Mouse (Mus musculus) embryo, embryonic 10.5 days (tissue): Measurements from ENCODE around the gene Stab2.
A peak's percentile ranks its signal among the peaks of the same experiment; 100 is the strongest.

Experiments
- DNase-seq: peaks from one replicate; pipeline ENCODE4 v3.0.0-alpha.2; 2015; ENCODE audit warnings: low spot score

The Stab2 gene

DNA sequence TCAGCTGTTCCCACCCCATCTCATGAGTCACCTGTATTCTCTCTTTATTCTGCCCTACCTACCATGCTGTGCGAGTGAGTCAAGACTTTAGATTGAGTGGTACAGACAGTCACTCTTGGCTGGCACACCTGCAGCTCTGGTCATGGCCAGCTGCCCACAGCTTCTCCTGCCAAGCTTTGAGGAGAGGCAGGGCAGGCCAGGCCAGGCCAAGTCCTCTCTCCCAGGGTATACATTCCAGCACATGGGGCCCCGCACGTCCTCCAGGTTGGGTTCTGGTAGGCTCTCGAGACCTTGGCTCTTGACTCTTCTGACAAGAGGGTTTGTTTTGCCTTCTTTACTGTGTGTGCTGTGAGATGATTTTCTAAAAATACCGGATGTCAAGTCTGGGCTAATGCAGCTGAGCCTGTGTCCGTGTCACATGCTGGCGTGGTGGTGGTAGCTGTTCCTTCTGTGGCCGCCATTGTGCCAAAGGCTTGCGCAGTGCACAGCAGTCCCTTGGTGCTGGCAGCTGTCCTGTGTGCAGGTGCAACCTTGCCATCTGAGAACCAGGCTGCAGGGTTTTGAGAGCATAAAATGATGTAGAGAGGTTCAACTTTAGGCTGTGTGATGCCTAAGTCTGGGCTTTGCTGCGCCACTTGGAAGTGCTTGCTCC is 181.8 kb downstream of the Stab2 start:
- no peak for DNase-seq

DNA sequence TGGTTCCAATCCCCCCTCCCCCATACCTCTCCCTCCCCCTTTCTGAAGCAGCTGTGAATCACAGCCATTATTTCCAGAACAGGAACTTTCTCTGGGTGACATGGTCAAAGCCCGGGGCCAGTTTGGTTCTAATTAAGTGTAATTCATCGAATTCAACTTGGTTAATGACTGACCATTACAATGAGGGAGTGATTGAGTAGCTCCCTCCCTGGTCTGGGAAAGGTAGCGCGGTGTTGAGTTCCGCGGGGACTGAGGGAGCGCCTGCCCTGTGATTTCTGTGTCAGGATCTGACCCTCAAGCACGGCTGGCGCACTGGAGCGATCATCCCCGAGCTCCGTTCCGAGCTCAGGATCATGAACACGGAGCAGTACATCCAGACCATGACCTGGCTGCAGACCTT is 183.0 kb downstream of the Stab2 start:
- peak; percentile 43 for DNase-seq

DNA sequence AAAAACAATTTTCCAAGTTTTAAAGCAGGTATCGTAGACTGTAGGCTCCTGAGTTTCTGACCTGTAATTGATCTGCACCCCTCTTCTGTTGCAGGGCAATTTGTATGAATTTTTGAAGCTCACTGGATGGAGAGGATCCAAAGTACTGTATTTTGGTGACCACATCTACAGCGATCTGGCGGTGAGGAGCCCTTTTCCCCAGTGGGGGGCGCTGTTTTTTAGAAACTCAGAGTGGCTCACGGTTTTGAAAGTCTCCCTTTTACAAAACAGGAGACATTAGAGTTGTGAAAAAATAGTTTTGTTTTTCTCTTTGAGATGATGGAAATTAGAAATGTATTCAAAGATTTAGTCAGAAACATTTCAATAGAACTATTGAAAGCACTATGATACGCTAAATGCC is 183.7 kb downstream of the Stab2 start:
- no peak for DNase-seq

DNA sequence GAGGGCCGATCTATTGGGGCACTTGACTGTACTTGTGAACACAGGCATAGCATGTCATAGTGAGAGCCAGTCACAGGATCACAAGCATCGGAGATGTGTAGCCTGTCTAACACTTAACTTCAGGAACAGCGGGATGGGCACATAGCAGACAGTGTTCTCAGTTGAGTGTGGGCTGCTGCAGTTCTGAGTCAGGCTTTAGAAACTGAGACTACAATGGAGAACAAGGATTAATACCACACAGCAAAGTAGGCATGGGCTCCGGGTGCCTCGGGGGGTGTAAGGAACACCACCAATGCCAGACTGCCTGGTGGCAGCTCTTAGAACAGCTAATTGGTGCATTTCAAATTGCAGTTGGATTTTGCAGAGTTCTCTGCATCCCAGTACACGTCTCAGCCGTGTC is 186.8 kb downstream of the Stab2 start:
- DNase-seq, result no peak

DNA sequence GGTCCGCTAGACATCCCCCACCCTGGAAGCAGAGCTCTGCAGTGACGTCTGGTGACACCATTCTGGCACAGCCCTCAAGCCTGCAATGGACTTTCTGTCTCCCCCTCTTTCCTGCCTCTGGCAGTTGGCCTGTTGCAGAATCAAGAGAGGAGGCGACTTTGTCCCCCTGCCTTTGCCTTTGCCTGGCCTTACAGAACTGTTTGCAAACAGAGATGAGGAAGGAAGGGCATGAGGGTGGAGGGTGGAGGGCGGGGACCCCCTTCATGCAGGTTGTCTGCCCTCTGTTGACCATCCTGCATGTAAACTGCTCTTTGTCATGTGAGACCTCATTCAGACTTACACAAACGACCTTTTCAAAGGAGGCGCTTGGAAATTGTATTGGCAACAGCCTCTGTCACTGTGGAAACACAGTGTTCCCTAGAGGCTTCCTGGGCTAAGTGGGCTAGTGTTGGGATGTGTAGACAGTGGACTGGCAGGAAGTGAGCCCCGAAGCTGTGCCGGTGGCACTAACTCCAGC is 188.1 kb downstream of the Stab2 start:
- DNase-seq, result peak; percentile 64

DNA sequence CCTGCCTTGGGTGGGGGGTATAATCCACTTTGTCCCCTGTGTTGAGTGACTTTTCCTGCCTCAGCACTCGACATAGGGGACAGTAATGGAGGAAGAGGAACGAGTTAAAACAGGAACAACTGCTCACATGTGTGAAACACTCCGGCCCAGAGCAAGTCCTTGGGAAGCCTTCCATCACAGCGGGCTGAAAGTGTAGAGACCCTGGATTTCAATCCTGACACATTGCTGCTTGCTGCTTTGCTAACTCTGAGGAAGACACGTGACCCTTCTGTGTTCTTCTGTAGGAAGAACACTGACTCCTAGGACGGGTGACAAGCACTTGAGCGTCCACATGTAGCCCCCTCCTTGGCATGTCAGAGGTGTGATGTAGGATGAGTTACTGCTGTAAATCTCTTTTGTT is 192.7 kb downstream of the Stab2 start:
- DNase-seq, result no peak

DNA sequence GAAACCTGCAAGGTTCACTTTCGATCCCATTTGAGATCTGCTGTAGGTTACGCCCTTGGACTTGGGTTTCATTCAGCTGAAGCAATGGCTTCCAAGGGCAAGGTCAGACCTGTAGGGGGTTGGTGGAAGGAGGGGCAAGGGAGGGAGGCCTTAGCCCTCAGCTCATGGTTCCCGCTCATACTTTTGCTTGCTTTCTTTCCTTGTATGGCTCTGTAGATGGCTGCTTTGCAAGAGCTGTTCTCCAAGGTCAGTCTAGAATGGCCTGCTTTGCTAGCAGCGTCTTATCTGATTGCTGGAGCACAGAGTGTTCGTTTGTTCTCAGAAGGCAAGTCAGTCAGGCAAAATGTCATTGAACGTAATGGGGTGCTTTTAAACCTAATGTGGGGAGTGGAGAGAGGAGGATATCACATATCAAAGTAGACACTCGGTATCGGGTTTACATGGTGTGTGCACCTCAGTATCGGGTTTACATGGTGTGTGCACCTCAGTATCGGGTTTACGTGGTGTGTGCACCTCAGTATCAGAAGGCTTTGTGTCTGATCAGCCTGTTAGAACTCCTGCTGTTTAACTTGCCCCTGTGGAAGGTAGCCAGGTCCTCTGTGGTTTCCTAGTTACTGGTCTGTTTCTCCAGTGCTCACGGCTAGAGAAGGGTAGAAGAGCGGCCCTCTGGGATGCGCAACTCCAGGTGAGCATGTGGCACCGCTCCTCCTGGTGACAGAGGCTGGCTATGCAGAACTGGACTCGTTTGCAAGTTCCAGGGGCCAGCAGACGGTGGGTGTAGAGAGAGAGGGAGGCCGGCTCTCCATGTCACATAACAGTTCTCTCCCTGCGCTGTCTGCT is 193.3 kb downstream of the Stab2 start:
- no peak for DNase-seq

DNA sequence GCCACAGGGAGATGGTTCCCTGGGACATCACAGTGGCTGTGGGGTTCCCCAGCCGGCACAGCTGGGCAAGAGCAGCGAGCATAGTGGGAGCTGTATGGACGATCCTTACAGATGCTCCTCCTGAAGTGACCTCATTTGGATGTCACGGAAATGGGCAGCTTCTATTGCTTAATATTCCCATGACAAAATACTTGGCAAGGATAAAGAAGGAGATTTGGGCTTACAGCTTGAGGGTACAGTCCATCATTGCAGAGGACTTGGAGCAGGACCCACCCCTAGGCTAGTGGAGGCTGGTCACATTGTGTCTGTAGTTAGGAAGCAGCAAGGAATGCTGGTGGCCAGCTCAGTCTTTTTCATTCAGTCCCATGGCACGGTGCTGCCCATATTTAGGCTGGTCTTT is 197.2 kb downstream of the Stab2 start:
- no peak for DNase-seq

DNA sequence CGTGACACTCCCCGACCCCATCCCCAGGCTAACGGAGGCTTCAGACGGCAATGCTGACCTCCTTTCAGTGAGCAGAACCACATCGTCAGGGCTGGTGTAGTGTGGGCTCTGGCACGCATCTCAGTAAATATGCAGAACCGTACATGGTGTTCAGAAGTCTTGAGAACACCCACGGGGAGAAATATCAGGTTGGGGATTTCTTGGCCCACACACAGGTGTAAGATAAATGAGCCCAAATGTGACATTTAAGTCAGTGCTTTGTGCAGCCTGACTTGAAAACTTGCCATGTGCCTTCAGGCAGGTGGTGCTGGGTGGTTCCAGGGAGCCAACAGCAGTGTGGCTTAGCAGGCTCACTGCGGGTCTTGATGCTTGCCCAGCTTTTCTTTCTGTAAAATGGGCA is 197.8 kb downstream of the Stab2 start:
- DNase-seq, result no peak

DNA sequence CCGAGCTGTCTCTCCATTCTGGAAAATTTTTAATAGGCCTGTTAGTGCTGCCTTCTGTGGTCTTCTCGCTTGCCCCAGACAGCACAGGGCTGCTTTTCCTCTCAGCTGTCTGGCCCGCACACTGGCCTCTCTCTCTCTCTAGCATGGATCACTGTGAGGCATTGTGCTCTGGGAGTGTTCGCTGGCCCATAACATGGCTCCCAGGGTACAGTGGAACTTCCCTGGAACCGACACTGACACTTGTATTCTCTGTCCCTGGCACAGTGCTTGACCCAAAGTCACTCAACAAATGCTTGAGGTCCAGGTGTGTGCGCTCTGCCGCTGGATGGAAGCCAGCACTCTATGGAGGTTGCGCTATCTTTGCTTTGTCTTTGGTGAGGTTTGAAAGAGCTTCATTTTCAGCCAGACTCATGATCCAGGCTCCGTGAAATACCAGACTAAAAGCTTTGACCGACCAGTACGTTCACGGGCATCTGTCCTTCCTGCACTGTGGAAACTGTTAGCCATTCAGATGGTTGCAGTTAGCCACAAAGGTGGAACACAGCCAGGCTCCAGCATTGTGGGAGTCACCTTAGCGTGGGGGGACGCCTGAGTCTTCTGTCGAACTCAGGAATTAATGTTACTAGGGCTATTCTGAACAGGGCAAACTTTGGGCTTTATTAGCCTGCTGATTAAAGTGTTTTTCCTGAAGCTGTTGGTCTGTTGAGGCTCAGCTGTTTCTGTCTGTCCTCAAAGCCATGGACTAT is 199.6 kb downstream of the Stab2 start:
- DNase-seq, result no peak

DNA sequence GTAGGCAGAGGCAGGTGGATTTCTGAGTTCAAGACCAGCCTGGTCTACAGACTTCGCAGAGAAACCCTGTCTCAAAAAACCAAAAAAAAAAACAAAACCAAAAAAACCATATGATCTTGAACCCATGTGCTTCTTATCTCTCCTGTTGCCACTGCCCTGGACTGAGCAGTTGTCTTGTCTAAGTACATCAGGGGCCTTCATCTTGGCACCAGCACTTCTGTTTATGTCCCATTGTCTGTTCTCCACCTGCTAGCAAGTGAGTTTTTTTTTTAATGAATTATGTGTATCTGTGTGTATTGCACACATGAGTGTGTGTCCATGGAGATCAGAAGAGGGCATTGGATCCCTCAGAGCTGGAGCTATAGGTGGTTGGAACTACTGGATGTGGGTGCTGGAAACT is 200.5 kb downstream of the Stab2 start:
- DNase-seq, result no peak

DNA sequence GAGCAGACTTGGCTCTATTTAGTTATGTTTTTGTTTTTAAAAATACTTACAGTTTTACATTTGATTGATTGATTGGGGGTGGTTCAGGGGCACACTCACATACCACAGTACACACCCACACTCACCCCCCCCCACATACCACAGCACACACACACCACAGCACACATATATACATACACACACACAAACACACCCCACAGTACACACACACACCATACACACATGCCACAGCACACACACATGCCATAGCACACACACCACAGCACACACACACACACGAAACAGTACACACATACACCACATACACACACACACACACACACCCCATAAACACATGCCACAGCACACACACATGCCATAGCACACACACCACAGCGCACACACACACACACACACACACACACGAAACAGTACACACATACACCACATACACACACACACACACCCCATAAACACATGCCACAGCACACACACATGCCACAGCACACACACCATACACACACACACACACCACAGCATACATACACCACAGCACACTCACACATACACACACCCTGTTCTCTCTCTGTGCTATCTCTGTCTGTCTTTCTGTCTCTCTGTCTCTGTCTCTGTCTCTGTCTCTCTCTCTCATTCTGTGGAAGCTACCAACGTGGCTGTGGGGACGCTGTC is 211.6 kb downstream of the Stab2 start:
- no peak for DNase-seq

DNA sequence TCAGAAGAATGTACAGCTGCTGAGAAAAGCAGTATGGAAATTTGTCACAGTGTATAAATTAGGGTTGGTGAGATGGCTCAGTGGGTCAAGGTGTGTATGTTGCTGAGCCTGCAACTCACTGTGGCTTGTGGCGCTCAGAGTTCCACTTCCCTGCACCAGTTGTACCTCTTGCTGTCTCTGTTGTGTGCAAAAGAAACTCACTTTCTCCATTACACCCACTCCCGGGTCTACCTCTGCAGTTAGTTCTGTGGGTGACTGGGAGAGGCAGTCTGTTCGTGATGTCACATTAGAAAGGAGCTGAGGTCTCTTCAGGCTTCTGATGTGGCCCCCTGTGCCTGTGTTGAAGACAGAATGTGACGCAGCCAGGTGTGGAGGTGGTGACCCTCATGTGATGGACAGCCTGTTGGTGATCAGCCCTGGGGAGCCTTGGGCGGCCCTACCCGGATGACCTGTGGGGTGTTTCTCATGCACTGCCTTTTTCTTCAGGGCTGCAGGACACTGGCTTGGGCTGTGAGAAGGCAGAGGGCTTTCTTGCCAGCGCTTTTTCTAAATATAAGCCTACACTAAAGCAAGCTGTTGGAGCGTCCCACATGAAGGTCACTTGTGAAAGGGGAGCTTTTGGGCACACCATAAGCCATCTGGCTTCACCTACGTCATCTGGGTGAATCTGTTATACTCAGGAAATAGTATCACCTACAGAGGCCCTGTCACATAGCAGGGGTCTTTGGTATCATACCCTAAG is 212.9 kb downstream of the Stab2 start:
- no peak for DNase-seq

DNA sequence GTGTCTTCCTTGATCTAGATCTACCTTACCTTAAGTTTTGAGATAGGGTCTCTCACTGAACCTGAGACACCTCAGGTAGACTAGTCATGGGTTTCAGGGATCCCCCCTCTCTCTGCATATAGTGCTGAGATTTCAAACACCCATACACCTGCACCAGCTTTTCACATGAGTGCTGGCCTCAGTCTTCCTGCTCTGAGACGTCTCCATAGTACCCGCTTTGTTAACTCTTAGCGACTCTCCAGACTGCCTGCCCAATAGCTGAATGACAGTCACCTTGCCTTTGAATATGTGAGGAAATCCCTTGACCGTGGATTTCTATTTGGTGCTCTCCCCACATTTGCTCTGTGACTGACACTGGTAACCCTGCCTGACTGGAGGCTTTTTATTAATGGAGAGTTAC is 213.6 kb downstream of the Stab2 start:
- no peak for DNase-seq

DNA sequence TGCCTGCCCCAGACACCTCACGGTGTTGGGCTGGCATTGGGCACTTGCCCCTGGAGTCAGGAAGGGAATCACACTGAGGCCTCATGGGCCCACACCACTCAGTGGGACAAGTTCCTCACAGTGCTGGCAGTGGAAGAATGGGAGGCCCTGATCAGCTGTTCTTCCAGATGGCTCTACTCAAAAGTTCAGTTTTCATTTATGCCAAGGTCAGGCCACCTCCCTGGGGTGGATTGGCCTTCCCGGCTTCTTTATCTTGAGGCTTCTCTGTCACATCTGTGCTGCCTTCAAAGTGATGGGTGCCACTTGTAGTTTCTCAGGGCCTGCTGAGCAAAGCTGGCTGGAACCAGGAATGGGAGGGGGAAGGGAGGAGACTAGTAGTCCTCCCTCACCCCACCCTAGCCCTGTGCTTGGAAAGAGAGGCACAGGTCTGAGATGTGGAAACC is 214.3 kb downstream of the Stab2 start:
- DNase-seq, result no peak

DNA sequence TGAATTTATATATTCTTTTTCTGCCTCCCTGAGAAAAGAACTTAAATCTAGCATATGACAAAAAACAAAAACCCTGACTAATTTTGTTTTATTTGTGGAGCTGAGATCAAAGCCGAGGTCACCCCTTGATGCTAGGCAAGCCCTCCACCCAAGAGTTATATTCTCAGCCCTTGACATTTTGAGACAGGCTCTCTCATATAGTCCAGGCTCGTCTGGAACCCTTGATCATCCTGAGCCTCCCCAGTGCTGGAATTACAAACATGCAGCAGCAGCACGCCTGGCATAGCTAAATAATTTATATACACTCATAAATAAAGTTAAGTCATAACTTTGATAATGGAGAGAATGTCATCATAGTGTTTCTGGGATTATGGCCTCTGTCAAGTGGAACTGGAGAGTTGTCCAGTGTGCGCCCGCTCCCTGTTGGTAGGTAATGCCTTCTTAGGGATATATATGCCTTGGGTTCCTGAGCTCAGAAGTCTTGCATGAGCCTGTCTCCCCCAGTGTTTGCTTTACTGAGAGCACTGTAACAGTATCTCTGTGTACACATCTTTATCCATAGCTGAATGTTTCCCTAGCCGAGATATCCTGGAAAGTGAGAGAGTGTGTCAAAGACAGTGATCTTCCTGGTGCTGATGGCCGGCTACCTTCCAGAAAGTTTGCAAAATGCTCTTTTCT is 216.2 kb downstream of the Stab2 start:
- no peak for DNase-seq
